Mouse (Mus musculus) cerebellum, adult 9-11 months (tissue): ENCODE measurements around the gene Rab8a.

ENCODE experiments used
- DNase-seq: peaks from one replicate; pipeline ENCODE4 v3.0.0; 2022

The Rab8a gene

GRCm38 (mm10) chr8:72213536-72213935 lies 52.5 kb downstream of the Rab8a start, which contains the start of gene Gm11034:
Gene Gm11034 (minus strand): TSS chr8:72213636.
- no peak for DNase-seq

- no peak for DNase-seq
Observed at GRCm38 (mm10) chr8:72215060-72215459, 54.1 kb downstream of the Rab8a start.

DNA sequence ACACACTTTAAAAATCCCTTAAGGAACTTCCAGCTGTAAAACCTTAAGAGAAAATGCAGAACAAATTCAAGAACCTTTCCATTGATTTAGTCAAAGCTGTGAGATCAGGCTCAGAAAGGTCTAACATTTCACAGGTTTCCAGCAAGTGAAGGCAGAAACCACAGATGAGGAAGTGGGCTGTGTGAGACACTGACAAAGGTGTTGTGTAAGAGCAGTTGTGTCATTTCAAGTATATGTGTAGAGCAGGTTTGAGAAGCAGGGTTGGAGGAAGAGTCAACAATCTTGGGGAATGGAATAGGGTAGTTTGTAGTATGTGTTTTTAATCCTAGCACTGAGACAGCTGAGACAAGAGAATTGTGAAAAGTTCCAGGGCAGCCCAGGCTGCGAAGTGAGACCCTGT lies 54.9 kb downstream of the Rab8a start:
- no peak for DNase-seq

GRCm38 (mm10) chr8:72218781-72219540 lies 58.0 kb downstream of the Rab8a start:
- DNase-seq: no peak

- DNase-seq: peak; percentile 90
Observed at GRCm38 (mm10) chr8:72219541-72220363, 58.8 kb downstream of the Rab8a start, which contains the start of gene Fam32a. Gene Fam32a (plus strand): TSS chr8:72219730.

GRCm38 (mm10) chr8:72220758-72221157 lies 59.8 kb downstream of the Rab8a start:
- no peak for DNase-seq

GRCm38 (mm10) chr8:72222656-72223055 lies 61.7 kb downstream of the Rab8a start:
- peak; percentile 15 for DNase-seq
